Mouse (Mus musculus): ENCODE measurements around the gene Dpf3. TPM values are rescaled to one million over a fixed set of nuclear protein-coding genes. Genes with fewer than 3 reads are reported as not detected.
A peak's percentile ranks its signal among the peaks of the same experiment; 100 is the strongest.

Gene Dpf3
- polyA plus RNA-seq, 1 experiment, result 1.9 TPM

GRCm38 (mm10) chr12:83433987-83434698, 53.4 kb downstream of the Dpf3 start:
- Histone ChIP-seq H3K4me1 (ENCODE audit: control insufficient read depth) (peaks cover 22% of the 10 kb centered on the region), H3K27me3 (ENCODE audit: control insufficient read depth) (no peaks in the 10 kb centered on the region), H3K9me3 (ENCODE audit: control insufficient read depth, low read length) (no peaks in the 10 kb centered on the region), H3K4me3 (replicated peaks) (no peak overlapping the region), H3K36me3 (ENCODE audit: control insufficient read depth) (peaks cover under 1% of the 10 kb centered on the region)
- no peak for TF ChIP-seq TAL1 (IDR thresholded peaks at IDR 0.05; ENCODE audit: low read length)
- TF ChIP-seq GATA1 (IDR thresholded peaks at IDR 0.05; ENCODE audit: low read length), result no peak

- Histone ChIP-seq H3K9me3 (ENCODE audit: control insufficient read depth, low read length) (no peaks in the 10 kb centered on the region), H3K4me1 (ENCODE audit: control insufficient read depth) (peaks cover 30% of the 10 kb centered on the region), H3K27me3 (ENCODE audit: control insufficient read depth) (no peaks in the 10 kb centered on the region), H3K36me3 (ENCODE audit: control insufficient read depth) (no peaks in the 10 kb centered on the region; the same call in 1 of the 2 replicates), H3K4me3 (replicated peaks) (no peak overlapping the region)
- TF ChIP-seq TAL1 (IDR thresholded peaks at IDR 0.05; ENCODE audit: low read length), result no peak
These were observed 54.1 kb downstream of the Dpf3 start for GRCm38 (mm10) chr12:83433436-83433835.

- Histone ChIP-seq H3K36me3 (ENCODE audit: control insufficient read depth) (peaks cover 4% of the 10 kb centered on the region), H3K4me3 (replicated peaks) (no peak overlapping the region), H3K9me3 (ENCODE audit: control insufficient read depth, low read length) (no peaks in the 10 kb centered on the region), H3K4me1 (ENCODE audit: control insufficient read depth) (peaks cover 53% of the 10 kb centered on the region), H3K27me3 (ENCODE audit: control insufficient read depth) (no peaks in the 10 kb centered on the region)
- TF ChIP-seq GATA1 (IDR thresholded peaks at IDR 0.05; ENCODE audit: low read length) (no peak), TAL1 (IDR thresholded peaks at IDR 0.05; ENCODE audit: low read length) (no peak)
These were observed 57.3 kb downstream of the Dpf3 start for GRCm38 (mm10) chr12:83430207-83430606.

GRCm38 (mm10) chr12:83428016-83428415, 59.5 kb downstream of the Dpf3 start:
- peaks cover 4% of the 10 kb centered on the region for H3K36me3 ChIP-seq (ENCODE audit: control insufficient read depth)
- TF ChIP-seq GATA1 (IDR thresholded peaks at IDR 0.05; ENCODE audit: low read length) (no peak), TAL1 (IDR thresholded peaks at IDR 0.05; ENCODE audit: low read length) (no peak)
- H3K27me3 ChIP-seq (ENCODE audit: control insufficient read depth), result no peaks in the 10 kb centered on the region
- H3K4me1 ChIP-seq (ENCODE audit: control insufficient read depth), result peaks cover 62% of the 10 kb centered on the region
- no peak overlapping the region for H3K4me3 ChIP-seq (replicated peaks)
- H3K9me3 ChIP-seq (ENCODE audit: control insufficient read depth, low read length), result no peaks in the 10 kb centered on the region

- Histone ChIP-seq H3K4me1 (ENCODE audit: control insufficient read depth) (peaks cover 62% of the 10 kb centered on the region), H3K36me3 (ENCODE audit: control insufficient read depth) (peaks cover 4% of the 10 kb centered on the region), H3K9me3 (ENCODE audit: control insufficient read depth, low read length) (no peaks in the 10 kb centered on the region), H3K4me3 (replicated peaks) (peak overlapping the region; percentile 14), H3K27me3 (ENCODE audit: control insufficient read depth) (no peaks in the 10 kb centered on the region)
- TF ChIP-seq GATA1 (IDR thresholded peaks at IDR 0.05; ENCODE audit: low read length) (0 out of 2 replicates have a peak, but pooled peaks have one; percentile 42), TAL1 (IDR thresholded peaks at IDR 0.05; ENCODE audit: low read length) (peak; percentile 47; the same call in 2 of the 3 replicates)
These were observed 59.9 kb downstream of the Dpf3 start for GRCm38 (mm10) chr12:83427601-83428000.

GRCm38 (mm10) chr12:83426326-83426725, 61.2 kb downstream of the Dpf3 start:
- H3K4me3 ChIP-seq (replicated peaks), result no peak overlapping the region
- TF ChIP-seq GATA1 (IDR thresholded peaks at IDR 0.05; ENCODE audit: low read length) (no peak), TAL1 (IDR thresholded peaks at IDR 0.05; ENCODE audit: low read length) (no peak)
- H3K36me3 ChIP-seq (ENCODE audit: control insufficient read depth), result peaks cover 5% of the 10 kb centered on the region
- peaks cover 65% of the 10 kb centered on the region for H3K4me1 ChIP-seq (ENCODE audit: control insufficient read depth)
- H3K9me3 ChIP-seq (ENCODE audit: control insufficient read depth, low read length), result peaks cover under 1% of the 10 kb centered on the region
- H3K27me3 ChIP-seq (ENCODE audit: control insufficient read depth), result no peaks in the 10 kb centered on the region

- H3K4me3 ChIP-seq (replicated peaks), result no peak overlapping the region
- H3K27me3 ChIP-seq (ENCODE audit: control insufficient read depth), result no peaks in the 10 kb centered on the region
- no peak for TF ChIP-seq TAL1 (IDR thresholded peaks at IDR 0.05; ENCODE audit: low read length)
- no peak for TF ChIP-seq GATA1 (IDR thresholded peaks at IDR 0.05; ENCODE audit: low read length)
- peaks cover 9% of the 10 kb centered on the region for H3K36me3 ChIP-seq (ENCODE audit: control insufficient read depth)
- peaks cover 65% of the 10 kb centered on the region for H3K4me1 ChIP-seq (ENCODE audit: control insufficient read depth)
- peaks cover 4% of the 10 kb centered on the region for H3K9me3 ChIP-seq (ENCODE audit: control insufficient read depth, low read length)
These were observed 61.8 kb downstream of the Dpf3 start for GRCm38 (mm10) chr12:83425736-83426135.

GRCm38 (mm10) chr12:83424720-83425444, 62.6 kb downstream of the Dpf3 start:
- TF ChIP-seq GATA1 (IDR thresholded peaks at IDR 0.05; ENCODE audit: low read length) (0 out of 2 replicates have a peak, but pooled peaks have one; percentile 4), TAL1 (IDR thresholded peaks at IDR 0.05; ENCODE audit: low read length) (no peak)
- Histone ChIP-seq H3K27me3 (ENCODE audit: control insufficient read depth) (no peaks in the 10 kb centered on the region), H3K4me3 (replicated peaks) (peak overlapping the region; percentile 22), H3K9me3 (ENCODE audit: control insufficient read depth, low read length) (peaks cover 4% of the 10 kb centered on the region), H3K4me1 (ENCODE audit: control insufficient read depth) (peaks cover 61% of the 10 kb centered on the region), H3K36me3 (ENCODE audit: control insufficient read depth) (peaks cover 12% of the 10 kb centered on the region)

GRCm38 (mm10) chr12:83424086-83424719, 63.3 kb downstream of the Dpf3 start:
- peaks cover 56% of the 10 kb centered on the region for H3K4me1 ChIP-seq (ENCODE audit: control insufficient read depth)
- TF ChIP-seq TAL1 (IDR thresholded peaks at IDR 0.05; ENCODE audit: low read length) (no peak), GATA1 (IDR thresholded peaks at IDR 0.05; ENCODE audit: low read length) (no peak)
- H3K27me3 ChIP-seq (ENCODE audit: control insufficient read depth), result no peaks in the 10 kb centered on the region
- H3K9me3 ChIP-seq (ENCODE audit: control insufficient read depth, low read length), result peaks cover 4% of the 10 kb centered on the region
- H3K36me3 ChIP-seq (ENCODE audit: control insufficient read depth), result peaks cover 12% of the 10 kb centered on the region
- peak overlapping the region; percentile 22 for H3K4me3 ChIP-seq (replicated peaks)

Data from erythroblast, embryonic 14.5 days (primary cell).